9 mouse cellular contexts compared by ENCODE assay signal in the genomic region with DNA sequence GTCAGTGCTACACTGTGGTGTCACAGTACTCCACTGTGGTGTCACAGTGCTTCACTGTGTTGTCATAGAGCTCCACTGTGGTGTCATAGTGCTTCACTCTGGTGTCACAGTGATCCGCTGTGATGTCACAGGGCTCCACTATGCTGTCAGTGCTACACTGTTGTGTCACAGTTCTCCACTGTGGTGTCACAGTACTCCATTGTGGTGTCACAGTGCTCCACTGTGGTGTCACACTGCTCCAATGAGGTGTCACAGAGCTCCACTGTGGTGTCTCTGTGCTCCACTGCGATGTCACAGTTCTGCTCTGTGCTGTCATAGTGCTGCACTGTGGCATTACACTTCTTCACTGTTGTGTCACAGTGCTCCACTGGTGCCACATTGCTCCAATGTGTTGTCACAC.
DNase-seq lines count a peak whose midpoint lies in the region; ATAC-seq and TF ChIP-seq lines count a peak whose summit lies in the region.
"Had no signal": no experiment of that assay in that cellular context is flagged by ENCODE, and none has a peak within 500 bp of the region (broad histone marks: within the 10 kb centered on the region; RNA-seq: fewer than 3 reads in every experiment).

No protein-coding gene starts in this region.

- peak; percentile 1 to 9 for DNase-seq in heart, adult 2 months
- no peak for DNase-seq in heart, postnatal 36 days
- DNase-seq in midbrain, embryonic 10.5 days (ENCODE audit: low spot score), result peak; percentile 9
- no peak for DNase-seq in hindbrain, embryonic 14.5 days (ENCODE audit: low spot score)
- DNase-seq in B cell, adult 2 months, result no peak
- no peak for DNase-seq in spleen, adult 12 weeks (ENCODE audit: low spot score)

- H3K4me2 ChIP-seq in midbrain, embryonic 16.5 days (ENCODE audit: low read length), result no peak overlapping the region
- no peak overlapping the region for H3K4me2 ChIP-seq in hindbrain, embryonic 14.5 days (replicated peaks)
- H3K4me2 ChIP-seq in neural tube, embryonic 12.5 days (replicated peaks), result no peak overlapping the region
- H3K4me2 ChIP-seq: limb, embryonic 13.5 days had no signal

- no peak for TF ChIP-seq EP300 in heart, adult 2 months (IDR thresholded peaks at IDR 0.05; ENCODE audit: insufficient read depth, low read depth, low read length)

- no peaks in the 10 kb centered on the region for H3K79me2 ChIP-seq in heart, adult 2 months (replicated peaks; ENCODE audit: control insufficient read depth, insufficient read depth, low read length)

- TF ChIP-seq POLR2A in heart, adult 2 months (IDR thresholded peaks at IDR 0.05; ENCODE audit: insufficient read depth, low read depth, low read length), result no peak

- H3K4me3 ChIP-seq in heart, adult 2 months, result no peak overlapping the region
- no peak overlapping the region for H3K4me3 ChIP-seq in midbrain, embryonic 10.5 days
- H3K4me3 ChIP-seq in midbrain, embryonic 16.5 days (ENCODE audit: low read depth, low read length), result no peak overlapping the region
- no peak overlapping the region for H3K4me3 ChIP-seq in hindbrain, embryonic 14.5 days (replicated peaks; ENCODE audit: low read length)
- H3K4me3 ChIP-seq in neural tube, embryonic 12.5 days, result no peak overlapping the region
- H3K4me3 ChIP-seq: limb, embryonic 13.5 days had no signal

- H3K27ac ChIP-seq in heart, adult 2 months, result no peak overlapping the region
- no peak overlapping the region for H3K27ac ChIP-seq in midbrain, embryonic 10.5 days (replicated peaks)
- H3K27ac ChIP-seq in midbrain, embryonic 16.5 days (ENCODE audit: low read length), result no peak overlapping the region
- no peak overlapping the region for H3K27ac ChIP-seq in hindbrain, embryonic 14.5 days
- H3K27ac ChIP-seq in neural tube, embryonic 12.5 days, result no peak overlapping the region
- H3K27ac ChIP-seq: limb, embryonic 13.5 days had no signal

- no peaks in the 10 kb centered on the region for H3K36me3 ChIP-seq in heart, adult 2 months (ENCODE audit: control insufficient read depth, insufficient read depth, low read length)
- H3K36me3 ChIP-seq in midbrain, embryonic 10.5 days, result no peaks in the 10 kb centered on the region
- no peaks in the 10 kb centered on the region for H3K36me3 ChIP-seq in midbrain, embryonic 16.5 days (ENCODE audit: control insufficient read depth, insufficient read depth, low read length)
- no peaks in the 10 kb centered on the region for H3K36me3 ChIP-seq in hindbrain, embryonic 14.5 days (replicated peaks; ENCODE audit: control insufficient read depth, insufficient read depth)
- H3K36me3 ChIP-seq in neural tube, embryonic 12.5 days, result 0 out of 2 replicates have a peak, but pooled peaks cover 3% of the 10 kb centered on the region
- H3K36me3 ChIP-seq: limb, embryonic 13.5 days had no signal

- no peak overlapping the region for H3K9ac ChIP-seq in heart, adult 2 months (ENCODE audit: low read depth, low read length)
- no peak overlapping the region for H3K9ac ChIP-seq in midbrain, embryonic 16.5 days (ENCODE audit: low read depth, low read length)
- H3K9ac ChIP-seq in hindbrain, embryonic 14.5 days, result no peak overlapping the region
- no peak overlapping the region for H3K9ac ChIP-seq in neural tube, embryonic 12.5 days
- H3K9ac ChIP-seq: limb, embryonic 13.5 days had no signal

- H3K4me1 ChIP-seq in heart, adult 2 months (ENCODE audit: control insufficient read depth, insufficient read depth, low read length), result no peaks in the 10 kb centered on the region
- H3K4me1 ChIP-seq in midbrain, embryonic 10.5 days, result no peaks in the 10 kb centered on the region
- H3K4me1 ChIP-seq in midbrain, embryonic 16.5 days (ENCODE audit: control insufficient read depth, insufficient read depth, low read length), result no peaks in the 10 kb centered on the region
- no peaks in the 10 kb centered on the region for H3K4me1 ChIP-seq in hindbrain, embryonic 14.5 days (replicated peaks; ENCODE audit: control insufficient read depth, insufficient read depth, low read length)
- no peaks in the 10 kb centered on the region for H3K4me1 ChIP-seq in neural tube, embryonic 12.5 days
- H3K4me1 ChIP-seq: limb, embryonic 13.5 days had no signal

- peaks cover 93% of the 10 kb centered on the region for H3K9me3 ChIP-seq in midbrain, embryonic 10.5 days (replicated peaks)
- H3K9me3 ChIP-seq in midbrain, embryonic 16.5 days (replicated peaks; ENCODE audit: control insufficient read depth, low read length, poor library complexity, severe bottlenecking), result peaks cover 18% of the 10 kb centered on the region
- peaks cover 77% of the 10 kb centered on the region for H3K9me3 ChIP-seq in hindbrain, embryonic 14.5 days (ENCODE audit: control insufficient read depth, low read length)
- peaks cover 85% of the 10 kb centered on the region for H3K9me3 ChIP-seq in neural tube, embryonic 12.5 days

- H3K27me3 ChIP-seq in heart, adult 2 months (ENCODE audit: control insufficient read depth, insufficient read depth, low read length), result no peaks in the 10 kb centered on the region
- H3K27me3 ChIP-seq in midbrain, embryonic 10.5 days (ENCODE audit: low read depth, poor library complexity, severe bottlenecking), result no peaks in the 10 kb centered on the region
- H3K27me3 ChIP-seq in midbrain, embryonic 16.5 days (ENCODE audit: control insufficient read depth, insufficient read depth, low read depth, low read length), result no peaks in the 10 kb centered on the region
- H3K27me3 ChIP-seq in hindbrain, embryonic 14.5 days (ENCODE audit: control insufficient read depth, insufficient read depth, low read length), result no peaks in the 10 kb centered on the region
- H3K27me3 ChIP-seq in neural tube, embryonic 12.5 days (replicated peaks), result no peaks in the 10 kb centered on the region
- H3K27me3 ChIP-seq: limb, embryonic 13.5 days had no signal

- intact Hi-C loops in heart, adult 2 months (cut with DNase I), result no loop called here
- intact Hi-C loops in heart, postnatal 36 days (cut with DNase I), result no loop called here

- 46% methylated on average over 2 of the region's 2 CpGs for WGBS in heart, adult 2 months
- WGBS in midbrain, embryonic 10.5 days, result 56% methylated on average over 2 of the region's 2 CpGs
- WGBS in midbrain, embryonic 16.5 days, result 76% methylated on average over 2 of the region's 2 CpGs
- WGBS in hindbrain, embryonic 14.5 days, result 73% methylated on average over 2 of the region's 2 CpGs
- WGBS in neural tube, embryonic 12.5 days, result 54% methylated on average over 2 of the region's 2 CpGs

- ATAC-seq in midbrain, embryonic 16.5 days, result no peak
- ATAC-seq in hindbrain, embryonic 14.5 days (ENCODE audit: low FRiP score), result peak; percentile 46
- peak; percentile 13; the same call in 1 of the 2 replicates for ATAC-seq in neural tube, embryonic 12.5 days (ENCODE audit: low FRiP score, low read depth)

- TF ChIP-seq CTCF in heart, adult 2 months (IDR thresholded peaks at IDR 0.05), result no peak

Comparison
In these comparisons a context has a peak if more than half of its experiments do, and no peak if none do; other contexts are left out.
1. DNase-seq: peak in heart, adult 2 months (2 of 2) and midbrain, embryonic 10.5 days (single experiment); none in heart, postnatal 36 days (0 of 2), hindbrain, embryonic 14.5 days (single experiment), B cell, adult 2 months (0 of 2) and spleen, adult 12 weeks (single experiment).